Mouse (Mus musculus) heart, embryonic 10.5 days (tissue): ENCODE results near the gene Ube2b. TPM values are rescaled to one million over a fixed set of nuclear protein-coding genes. Genes with fewer than 3 reads are reported as not detected.

Experiments
- DNase-seq: peaks from one replicate; pipeline ENCODE4 v3.0.0-alpha.2; 2017; ENCODE audit warnings: low spot score
- H3K27ac ChIP-seq: fragments of 300-500 bp; sonication (generic); 2 replicates; pipeline ENCODE4 v1.5.1; 2016; ENCODE audit warnings: mild to moderate bottlenecking
- H3K27me3 ChIP-seq: fragments of 300-500 bp; sonication (generic); 2 replicates; pipeline ENCODE4 v1.6.1; 2016; ENCODE audit warnings: mild to moderate bottlenecking; ENCODE audit not compliant: poor library complexity, insufficient read depth, severe bottlenecking
- H3K36me3 ChIP-seq: fragments of 300-500 bp; sonication (generic); 2 replicates; pipeline ENCODE4 v1.6.1; 2016; ENCODE audit warnings: mild to moderate bottlenecking, moderate library complexity
- H3K4me1 ChIP-seq: fragments of 300-500 bp; sonication (generic); 2 replicates; pipeline ENCODE4 v1.6.1; 2016; ENCODE audit warnings: mild to moderate bottlenecking
- H3K4me3 ChIP-seq: fragments of 300-500 bp; sonication (generic); 2 replicates; pipeline ENCODE4 v1.5.1; 2016; ENCODE audit warnings: mild to moderate bottlenecking, moderate library complexity
- H3K9me3 ChIP-seq: fragments of 300-500 bp; sonication (generic); 2 replicates; pipeline ENCODE4 v1.6.1; 2016; ENCODE audit warnings: mild to moderate bottlenecking, moderate library complexity
- WGBS: fragments of 180-500 bp; shearing (Covaris S2); methylation state at CpG from one replicate; pipeline ENCODE4 v1.1.7; 2016; 5-methylcytosine and 5-hydroxymethylcytosine counted together
- polyA plus RNA-seq: library from polyadenylated mRNA; unstranded; fragments of >200 nt; fragmentation: Nextera tagmentation; extraction: Ambion mirVana; gene quantifications from 2 replicates; pipeline ENCODE4 v1.2.1, GENCODE M21; 2016

Ube2b gene
- 224 and 227 TPM in 2 replicates for polyA plus RNA-seq

DNA sequence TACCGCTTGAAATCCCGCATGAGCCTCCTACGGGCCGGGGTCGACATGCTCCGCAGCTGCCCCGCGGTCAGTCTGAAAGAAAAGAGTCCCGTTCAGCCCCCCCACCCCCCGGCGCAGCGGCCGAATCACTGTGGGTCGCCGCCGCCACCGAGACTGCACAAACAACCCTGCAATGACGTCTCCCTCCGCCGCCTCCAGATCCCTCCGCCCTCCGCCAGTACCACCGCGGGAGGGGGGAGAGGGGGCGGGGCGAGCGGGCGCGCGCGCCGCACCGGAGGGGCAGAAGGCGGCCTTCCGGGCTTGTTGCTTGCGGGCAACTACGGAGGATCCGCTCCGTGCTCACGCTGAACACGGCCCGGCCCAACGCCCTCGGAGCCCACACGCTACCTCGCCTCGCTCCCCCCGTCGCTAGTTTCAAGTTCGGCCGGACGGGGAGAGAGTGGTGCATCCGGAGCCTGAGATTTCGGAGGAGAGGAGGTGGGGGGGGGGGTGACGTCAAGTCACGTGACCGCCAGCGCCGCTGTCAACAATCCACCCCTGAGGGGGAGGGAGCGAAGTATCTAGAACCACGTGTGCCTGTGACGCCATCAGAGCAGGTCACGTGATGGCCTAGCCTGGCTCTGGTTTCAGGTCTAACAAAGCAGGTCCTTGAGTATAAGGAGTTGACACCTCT, at the start of gene Ube2b:
Ube2b (minus strand) TSS at position 473 of the 673 bp plus-strand sequence.
- peak; percentile 99 for DNase-seq
- peaks cover 13% of the 10 kb centered on the region for H3K4me1 ChIP-seq
- WGBS, result under 1% methylated on average over 63 of the region's 63 CpGs
- H3K9me3 ChIP-seq, result no peaks in the 10 kb centered on the region
- H3K4me3 ChIP-seq, result peak within 1 kb of the TSS; percentile 93
- peaks cover 23% of the 10 kb centered on the region for H3K36me3 ChIP-seq
- H3K27me3 ChIP-seq, result no peaks in the 10 kb centered on the region
- H3K27ac ChIP-seq, result peak within 1 kb of the TSS; percentile 99

DNA sequence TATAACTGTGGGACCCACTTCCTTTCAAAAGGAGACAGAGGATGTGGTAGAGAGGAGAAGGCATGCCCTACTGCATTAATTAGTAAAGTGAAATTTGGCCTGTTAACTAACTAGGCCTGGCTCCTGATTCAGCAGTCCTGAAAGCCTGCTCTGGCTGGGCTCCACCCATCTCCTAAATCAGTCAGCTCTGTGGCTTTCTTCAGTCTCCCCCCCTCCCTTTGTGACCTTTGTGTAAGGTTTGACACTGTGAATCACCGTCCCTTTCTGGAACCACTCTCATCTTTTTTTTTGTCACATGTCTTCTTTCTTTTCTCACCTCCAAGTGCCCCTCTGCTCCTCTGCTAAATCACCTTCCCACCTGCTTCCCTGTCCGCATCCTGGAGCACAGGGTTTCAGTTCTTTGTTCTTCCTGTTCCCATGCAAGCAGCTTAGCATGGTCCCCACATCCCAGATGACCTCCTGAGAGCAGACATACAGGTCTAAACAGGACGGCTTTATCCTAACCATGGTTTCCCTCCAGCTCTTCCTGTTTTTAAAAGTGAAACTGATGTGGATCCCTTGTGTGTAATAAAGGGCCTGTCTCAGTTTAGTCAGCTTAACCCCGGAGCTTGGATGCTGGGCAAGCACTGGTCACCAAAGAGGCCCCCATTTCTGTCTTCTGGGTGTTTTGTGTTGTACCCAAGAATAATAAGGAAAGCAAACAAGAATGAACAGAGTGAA, 46.0 kb upstream of the Ube2b start:
- Histone ChIP-seq H3K9me3 (no peaks in the 10 kb centered on the region), H3K4me1 (no peaks in the 10 kb centered on the region), H3K36me3 (no peaks in the 10 kb centered on the region), H3K27me3 (no peaks in the 10 kb centered on the region), H3K27ac (0 out of 2 replicates have a peak overlapping the region, but pooled peaks have one; percentile 13), H3K4me3 (no peak overlapping the region)
- WGBS, result 59% methylated on average over 4 of the region's 4 CpGs
- DNase-seq, result no peak

DNA sequence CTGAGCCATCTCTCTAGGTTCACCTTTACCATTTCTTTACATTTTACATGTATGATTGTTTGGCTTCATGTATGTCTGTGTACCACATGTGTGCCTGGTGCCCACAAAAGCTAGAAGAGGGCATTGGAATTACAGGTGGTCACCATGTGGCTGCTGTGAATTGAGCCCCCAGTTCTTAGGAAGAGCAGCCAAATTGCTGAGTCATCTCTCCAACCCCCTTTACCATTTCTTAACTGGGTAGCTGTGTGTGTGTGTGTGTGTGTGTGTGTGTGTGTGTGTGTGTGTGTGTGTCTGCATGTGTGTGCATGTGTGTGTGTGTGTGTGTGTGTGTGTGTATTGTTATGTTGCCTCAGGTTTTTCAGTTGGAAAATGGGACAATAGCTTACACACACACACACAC, 43.6 kb upstream of the Ube2b start:
- no peak overlapping the region for H3K4me3 ChIP-seq
- H3K27ac ChIP-seq, result no peak overlapping the region
- H3K36me3 ChIP-seq, result no peaks in the 10 kb centered on the region
- no peaks in the 10 kb centered on the region for H3K27me3 ChIP-seq
- no peak for DNase-seq
- H3K4me1 ChIP-seq, result no peaks in the 10 kb centered on the region
- H3K9me3 ChIP-seq, result no peaks in the 10 kb centered on the region

DNA sequence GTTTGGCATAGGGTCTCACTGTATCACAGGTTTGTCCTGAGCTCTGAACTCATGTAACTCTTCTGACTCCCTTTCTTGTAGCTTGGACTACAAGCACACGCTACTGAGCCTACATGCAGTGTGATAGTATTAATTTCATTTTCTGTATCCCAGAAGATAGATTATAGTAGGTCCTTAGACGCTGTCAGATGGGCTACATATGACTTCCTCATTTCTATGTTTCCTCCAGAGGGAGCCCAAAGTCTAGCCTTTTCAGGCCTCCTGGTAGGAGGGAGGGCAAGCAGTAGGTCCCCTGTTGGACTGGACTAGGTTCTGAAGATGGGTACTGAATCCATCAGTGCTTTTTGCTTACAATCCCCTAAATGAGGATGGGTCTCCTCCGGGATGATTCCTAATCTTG, 42.7 kb upstream of the Ube2b start:
- no peak overlapping the region for H3K4me3 ChIP-seq
- H3K36me3 ChIP-seq, result no peaks in the 10 kb centered on the region
- H3K27me3 ChIP-seq, result no peaks in the 10 kb centered on the region
- no peak overlapping the region for H3K27ac ChIP-seq
- no peaks in the 10 kb centered on the region for H3K4me1 ChIP-seq
- DNase-seq, result no peak
- 74% methylated on average over 3 of the region's 3 CpGs for WGBS
- no peaks in the 10 kb centered on the region for H3K9me3 ChIP-seq

DNA sequence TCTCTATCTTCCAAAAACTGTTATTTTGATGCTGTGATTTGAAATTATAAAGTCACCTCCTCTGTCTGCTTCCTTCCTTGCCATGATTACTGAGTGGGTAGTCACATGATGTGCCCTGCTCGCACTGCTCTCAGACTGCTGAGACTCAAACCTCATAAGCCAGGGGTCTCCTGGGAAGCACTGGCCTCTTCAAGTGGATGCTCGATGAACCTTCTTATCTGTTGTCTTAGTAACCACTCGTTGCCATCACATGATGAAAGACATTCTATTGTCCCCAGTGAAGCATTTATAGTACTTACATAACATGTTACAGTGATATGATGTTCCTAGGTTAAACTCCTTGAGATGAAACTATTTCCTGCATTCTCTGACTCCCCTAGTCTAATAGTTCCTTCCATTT, 37.1 kb upstream of the Ube2b start:
- H3K27me3 ChIP-seq, result no peaks in the 10 kb centered on the region
- H3K4me1 ChIP-seq, result no peaks in the 10 kb centered on the region
- no peaks in the 10 kb centered on the region for H3K9me3 ChIP-seq
- no peaks in the 10 kb centered on the region for H3K36me3 ChIP-seq
- no peak overlapping the region for H3K27ac ChIP-seq
- 17% methylated on average over 3 of the region's 3 CpGs for WGBS
- no peak for DNase-seq
- H3K4me3 ChIP-seq, result no peak overlapping the region

DNA sequence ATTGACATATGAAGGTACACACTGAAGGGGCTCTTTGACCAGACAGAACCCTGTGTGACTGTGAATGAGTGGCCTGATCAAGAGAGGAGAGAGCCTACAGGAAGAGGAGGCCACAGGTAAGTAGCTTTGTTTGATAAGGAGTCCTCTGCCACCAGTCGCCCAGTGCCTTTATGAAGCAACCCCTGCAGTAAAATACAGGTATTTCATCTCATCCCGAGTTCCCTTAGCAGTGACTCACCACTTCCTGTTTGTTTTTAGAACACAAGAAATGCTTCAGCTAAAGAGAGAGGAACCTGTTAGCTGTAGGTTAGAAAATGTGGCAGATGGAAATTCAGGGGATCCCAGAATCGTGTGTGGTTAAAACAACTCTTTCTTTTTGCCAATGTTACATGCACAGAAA, 35.3 kb upstream of the Ube2b start:
- Histone ChIP-seq H3K9me3 (no peaks in the 10 kb centered on the region), H3K4me1 (no peaks in the 10 kb centered on the region), H3K27me3 (no peaks in the 10 kb centered on the region), H3K4me3 (no peak overlapping the region), H3K27ac (no peak overlapping the region), H3K36me3 (0 out of 2 replicates have a peak, but pooled peaks cover 2% of the 10 kb centered on the region)
- WGBS, result 73% methylated on average over 3 of the region's 3 CpGs
- DNase-seq, result no peak

DNA sequence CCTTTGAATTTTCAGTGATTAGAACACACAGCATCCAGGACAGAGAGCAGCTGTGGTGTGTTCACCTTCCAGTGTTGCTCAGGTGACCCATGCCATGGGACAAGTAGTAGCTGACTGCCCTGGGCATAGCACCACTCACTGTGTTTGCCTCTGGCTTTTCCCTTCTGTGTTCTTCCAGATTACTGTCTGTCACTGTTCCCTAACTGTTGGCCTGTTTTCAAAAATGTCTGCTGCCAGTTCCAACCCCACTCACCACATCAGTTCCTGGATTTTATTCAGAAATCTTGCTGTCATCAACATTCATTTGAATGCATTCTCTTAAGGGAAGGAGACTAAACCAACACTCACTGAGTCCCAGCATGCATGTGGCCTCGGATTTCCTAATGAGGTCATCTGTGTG, 33.4 kb upstream of the Ube2b start:
- Histone ChIP-seq H3K4me3 (no peak overlapping the region), H3K36me3 (0 out of 2 replicates have a peak, but pooled peaks cover 2% of the 10 kb centered on the region), H3K27ac (no peak overlapping the region), H3K27me3 (no peaks in the 10 kb centered on the region), H3K4me1 (no peaks in the 10 kb centered on the region), H3K9me3 (no peaks in the 10 kb centered on the region)
- WGBS, result 77% methylated on average over 1 of the region's 1 CpGs
- DNase-seq, result no peak

DNA sequence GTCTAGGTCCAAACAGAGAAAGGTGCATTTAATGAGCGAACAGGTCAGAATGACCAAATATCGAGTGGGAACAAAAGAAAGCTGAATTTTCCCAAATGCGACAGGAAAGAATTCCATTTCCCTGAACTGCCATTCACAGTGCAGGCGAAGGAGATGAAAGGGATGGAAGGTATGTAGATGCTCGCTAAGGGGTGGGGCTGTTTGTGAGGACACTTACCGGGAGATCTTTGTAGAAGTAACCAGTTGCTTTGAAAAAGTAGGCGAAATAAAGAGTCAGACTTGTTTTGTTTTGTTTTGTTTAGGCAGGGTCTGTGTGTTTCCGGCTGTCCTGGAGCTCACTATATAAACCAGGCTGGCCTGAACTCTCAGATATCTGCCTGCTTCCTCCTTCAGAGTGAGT, 31.8 kb upstream of the Ube2b start:
- no peaks in the 10 kb centered on the region for H3K27me3 ChIP-seq
- 0 out of 2 replicates have a peak, but pooled peaks cover 2% of the 10 kb centered on the region for H3K36me3 ChIP-seq
- H3K27ac ChIP-seq, result no peak overlapping the region
- no peak overlapping the region for H3K4me3 ChIP-seq
- H3K9me3 ChIP-seq, result no peaks in the 10 kb centered on the region
- WGBS, result 54% methylated on average over 8 of the region's 8 CpGs
- H3K4me1 ChIP-seq, result no peaks in the 10 kb centered on the region
- no peak for DNase-seq

DNA sequence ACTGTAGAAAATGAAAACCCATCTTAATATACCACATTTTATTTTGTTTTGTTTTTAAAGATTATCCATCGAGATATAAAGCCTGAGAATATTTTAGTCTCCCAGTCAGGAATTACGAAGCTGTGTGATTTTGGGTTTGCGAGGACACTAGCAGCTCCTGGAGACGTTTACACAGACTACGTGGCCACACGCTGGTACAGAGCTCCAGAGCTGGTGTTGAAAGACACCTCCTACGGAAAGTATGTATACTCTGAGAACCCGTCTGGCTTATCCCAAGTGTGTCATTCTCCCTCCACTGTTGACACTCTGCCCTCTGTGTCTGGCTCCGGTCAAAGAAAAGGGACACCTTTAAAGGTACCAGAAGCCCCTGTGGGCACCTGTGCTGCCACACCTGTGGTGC, 17.7 kb upstream of the Ube2b start:
- Histone ChIP-seq H3K9me3 (no peaks in the 10 kb centered on the region), H3K36me3 (0 out of 2 replicates have a peak, but pooled peaks cover 5% of the 10 kb centered on the region), H3K27ac (no peak overlapping the region), H3K4me1 (no peaks in the 10 kb centered on the region; the same call in 1 of the 2 replicates), H3K27me3 (no peaks in the 10 kb centered on the region), H3K4me3 (no peak overlapping the region)
- 50% methylated on average over 9 of the region's 9 CpGs for WGBS
- DNase-seq, result no peak

DNA sequence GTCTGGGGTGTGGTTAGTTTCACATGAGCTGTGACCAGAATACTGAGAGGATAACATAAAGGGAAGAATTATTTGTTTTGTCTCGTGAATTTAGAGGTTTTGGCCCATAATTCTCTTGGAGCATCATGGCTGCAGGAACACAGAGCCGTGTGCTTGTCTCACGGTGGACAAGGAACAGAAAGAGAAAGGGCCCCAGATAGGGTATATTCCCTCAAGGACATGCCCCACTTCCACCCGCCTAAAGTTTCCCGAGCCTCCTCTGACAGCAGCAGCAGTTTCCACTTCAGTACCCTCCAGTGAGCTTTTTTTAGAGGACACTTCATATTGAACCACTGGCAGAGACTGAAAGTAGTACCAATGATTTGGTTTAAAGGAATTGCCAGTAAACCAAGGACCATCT, 11.0 kb upstream of the Ube2b start:
- Histone ChIP-seq H3K9me3 (no peaks in the 10 kb centered on the region), H3K4me3 (no peak overlapping the region; the same call in 1 of the 2 replicates), H3K27me3 (no peaks in the 10 kb centered on the region), H3K36me3 (no peaks in the 10 kb centered on the region), H3K4me1 (no peaks in the 10 kb centered on the region), H3K27ac (0 out of 2 replicates have a peak overlapping the region, but pooled peaks have one; percentile 24)
- no peak for DNase-seq
- 59% methylated on average over 5 of the region's 5 CpGs for WGBS

DNA sequence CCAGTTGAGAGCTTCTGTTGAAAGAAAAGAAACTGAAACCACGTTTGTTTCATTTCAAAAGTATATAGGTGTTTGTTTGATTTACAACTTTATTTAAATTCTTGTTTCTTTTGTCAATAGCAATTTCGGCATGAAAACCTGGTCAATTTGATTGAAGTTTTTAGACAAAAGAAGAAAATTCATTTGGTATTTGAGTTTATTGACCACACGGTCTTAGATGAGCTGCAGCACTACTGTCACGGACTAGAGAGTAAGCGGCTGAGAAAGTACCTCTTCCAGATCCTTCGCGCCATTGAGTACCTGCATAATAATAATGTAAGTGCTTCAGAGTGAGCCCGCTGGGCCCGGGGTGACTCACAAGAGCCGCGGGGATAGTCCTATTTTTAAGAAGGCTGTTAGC, 10.4 kb upstream of the Ube2b start:
- H3K36me3 ChIP-seq, result no peaks in the 10 kb centered on the region
- no peaks in the 10 kb centered on the region for H3K27me3 ChIP-seq
- H3K4me3 ChIP-seq, result no peak overlapping the region
- 84% methylated on average over 11 of the region's 11 CpGs for WGBS
- H3K4me1 ChIP-seq, result no peaks in the 10 kb centered on the region
- no peak overlapping the region for H3K27ac ChIP-seq
- DNase-seq, result no peak
- no peaks in the 10 kb centered on the region for H3K9me3 ChIP-seq

DNA sequence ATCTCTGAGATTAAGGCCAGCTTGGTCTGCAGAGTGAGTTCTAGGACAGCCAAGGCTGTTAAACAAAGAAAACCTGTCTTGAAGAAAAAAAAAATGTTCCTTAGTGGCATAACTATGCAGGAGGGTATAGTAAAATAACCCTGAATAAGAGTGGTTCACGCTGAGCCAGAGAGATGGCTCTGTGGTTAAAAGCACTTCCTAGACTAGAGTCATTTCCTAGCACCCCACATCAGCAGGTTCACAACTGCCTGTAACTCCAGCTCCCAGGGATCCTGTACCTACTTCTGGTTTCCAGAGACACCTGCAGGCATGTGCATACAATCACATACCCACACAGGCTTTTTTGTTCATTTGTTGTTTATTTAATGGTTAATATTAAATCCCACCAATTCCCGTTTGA, 5.0 kb upstream of the Ube2b start:
- H3K9me3 ChIP-seq, result no peaks in the 10 kb centered on the region
- no peak overlapping the region for H3K27ac ChIP-seq
- no peak overlapping the region for H3K4me3 ChIP-seq
- H3K4me1 ChIP-seq, result peaks cover 10% of the 10 kb centered on the region; the same call in 1 of the 2 replicates
- 63% methylated on average over 2 of the region's 2 CpGs for whole genome bisulfite sequencing
- no peaks in the 10 kb centered on the region for H3K36me3 ChIP-seq
- no peak for DNase-seq
- H3K27me3 ChIP-seq, result no peaks in the 10 kb centered on the region

DNA sequence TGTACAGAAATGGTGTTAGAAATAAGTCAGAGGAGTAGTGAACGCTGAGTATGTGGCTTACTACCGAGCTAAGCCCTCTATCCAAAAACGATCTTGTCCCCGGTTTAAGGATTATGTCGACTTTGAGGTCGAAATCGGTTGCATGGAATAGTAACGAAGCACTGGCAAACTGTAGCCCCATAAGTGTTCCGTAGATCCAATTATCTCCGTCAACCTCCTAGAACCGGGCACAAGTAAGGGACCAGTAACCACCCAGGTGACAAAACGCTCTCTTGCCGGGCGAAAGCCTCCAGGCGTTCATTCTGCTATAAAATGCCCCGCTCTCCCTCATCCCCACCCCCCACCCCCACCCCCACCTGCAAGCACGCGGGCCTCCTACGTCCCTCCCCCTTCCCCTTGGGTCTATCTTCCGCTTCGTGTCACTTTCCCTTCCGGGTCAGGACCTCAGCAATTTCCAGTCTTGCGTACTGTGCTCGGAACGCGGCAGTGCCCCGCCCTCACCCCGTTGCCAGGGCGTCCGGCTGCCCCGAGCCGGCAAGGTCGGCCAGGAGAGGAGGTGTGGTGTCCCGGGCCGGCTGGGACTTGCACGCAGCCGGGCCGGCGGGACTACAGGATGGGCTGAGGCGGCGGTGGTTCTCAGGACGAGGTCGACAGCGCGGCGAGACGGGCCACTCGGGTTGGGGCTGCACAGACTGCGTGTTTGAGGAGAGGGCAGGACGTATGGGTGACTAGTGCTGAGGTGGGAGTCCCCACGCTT, 3.4 kb upstream of the Ube2b start, which contains the start of gene Cdkl3:
Cdkl3 (plus strand) TSS at position 450 of the 757 bp plus-strand sequence.
- Histone ChIP-seq H3K4me3 (peak within 1 kb of the TSS; percentile 89), H3K27me3 (no peaks in the 10 kb centered on the region), H3K4me1 (peaks cover 10% of the 10 kb centered on the region), H3K36me3 (no peaks in the 10 kb centered on the region), H3K9me3 (no peaks in the 10 kb centered on the region), H3K27ac (peak within 1 kb of the TSS; percentile 94)
- WGBS, result under 1% methylated on average over 51 of the region's 51 CpGs
- DNase-seq, result peak; percentile 99
